Mouse (Mus musculus) intestine, embryonic 15.5 days (tissue): ENCODE data around the gene Tmtc3. TPM values are rescaled to one million over a fixed set of nuclear protein-coding genes. Genes with fewer than 3 reads are reported as not detected.
"Not testable (repeated sequence)": the region's sequence is repeated elsewhere in the genome, so short reads cannot be mapped to it uniquely, and the experiment has no call there.

Experiments
- ATAC-seq: fragments of 200-750 bp; cut with Nextera tagmentation; 2 replicates; pipeline ENCODE4 v1.8.0; 2017; ENCODE audit warnings: moderate TSS enrichment, moderate library complexity
- H3K27ac ChIP-seq: fragments of 300-500 bp; sonication (generic); 2 replicates; pipeline ENCODE4 v1.5.1; 2015; ENCODE audit warnings: mild to moderate bottlenecking, inconsistent platforms
- H3K27me3 ChIP-seq: fragments of 300-500 bp; sonication (generic); replicated peaks from 2 replicates; pipeline ENCODE4 v1.6.1; 2015; ENCODE audit warnings: inconsistent platforms
- H3K36me3 ChIP-seq: fragments of 300-500 bp; sonication (generic); 2 replicates; pipeline ENCODE4 v1.6.1; 2015; ENCODE audit warnings: inconsistent platforms
- H3K4me1 ChIP-seq: fragments of 300-500 bp; sonication (generic); replicated peaks from 2 replicates; pipeline ENCODE4 v1.6.1; 2015; ENCODE audit warnings: inconsistent platforms
- H3K4me2 ChIP-seq: fragments of 300-500 bp; sonication (generic); replicated peaks from 2 replicates; pipeline ENCODE4 v1.6.1; 2015; ENCODE audit warnings: mild to moderate bottlenecking, inconsistent platforms
- H3K4me3 ChIP-seq: fragments of 300-500 bp; sonication (generic); replicated peaks from 2 replicates; pipeline ENCODE4 v1.5.1; 2015; ENCODE audit warnings: inconsistent platforms
- H3K9ac ChIP-seq: fragments of 300-500 bp; sonication (generic); 2 replicates; pipeline ENCODE4 v1.6.1; 2015; ENCODE audit warnings: inconsistent platforms
- H3K9me3 ChIP-seq: fragments of 300-500 bp; sonication (generic); 2 replicates; pipeline ENCODE4 v1.6.1; 2016; ENCODE audit warnings: inconsistent platforms
- WGBS: fragments of 180-500 bp; shearing (Covaris S2); methylation state at CpG from one replicate; pipeline ENCODE4 v1.1.7; 2015; 5-methylcytosine and 5-hydroxymethylcytosine counted together
- polyA plus RNA-seq: library from polyadenylated mRNA; unstranded; fragments of >200 nt; fragmentation: Nextera tagmentation; extraction: Ambion mirVana; gene quantifications from 2 replicates; pipeline ENCODE4 v1.2.1, GENCODE M21; 2015

Tmtc3 gene
- polyA plus RNA-seq, 1 experiment from 2014 or later = 16.6 TPM

GRCm38 (mm10) chr10:100427592-100427991 is 59.6 kb downstream of the Tmtc3 start:
- WGBS = 75% methylated on average over 2 of the region's 2 CpGs
- Histone ChIP-seq H3K36me3 (no peaks in the 10 kb centered on the region), H3K9me3 (no peaks in the 10 kb centered on the region), H3K4me2 (no peak overlapping the region), H3K27me3 (no peaks in the 10 kb centered on the region), H3K9ac (no peak overlapping the region), H3K4me3 (no peak overlapping the region), H3K27ac (no peak overlapping the region), H3K4me1 (no peaks in the 10 kb centered on the region)
- ATAC-seq = no peak

DNA sequence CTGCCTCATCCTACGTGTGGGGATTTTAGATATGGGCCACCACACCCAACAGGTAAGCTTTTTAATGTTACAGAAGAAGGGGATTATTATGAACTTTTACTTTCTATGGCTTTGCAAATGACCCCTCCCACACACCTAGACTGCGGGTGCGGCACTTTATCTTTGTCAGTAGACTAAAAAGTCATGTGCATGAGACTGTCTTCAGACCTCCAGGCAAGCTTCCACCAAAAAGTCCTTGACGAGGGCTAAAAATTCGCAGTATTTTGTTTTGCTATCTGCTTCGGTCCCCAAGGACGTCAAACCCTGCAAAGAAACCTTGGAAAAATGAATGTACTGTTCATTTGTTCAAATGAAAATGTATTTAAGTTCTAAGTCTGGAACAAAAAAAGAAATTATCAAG is 71.6 kb downstream of the Tmtc3 start:
- 85% methylated on average over 7 of the region's 7 CpGs for WGBS

GRCm38 (mm10) chr10:100402301-100402700 is 84.8 kb downstream of the Tmtc3 start:
- not testable (repeated sequence) for ATAC-seq, H3K27me3 ChIP-seq, H3K9ac ChIP-seq, H3K9me3 ChIP-seq, H3K4me1 ChIP-seq, H3K4me2 ChIP-seq, H3K36me3 ChIP-seq, H3K4me3 ChIP-seq, H3K27ac ChIP-seq
- 85% methylated on average over 6 of the region's 6 CpGs for WGBS

More for the DNA sequence above, 71.6 kb downstream of the Tmtc3 start:
- no peak overlapping the region for H3K9ac ChIP-seq
- no peaks in the 10 kb centered on the region for H3K4me1 ChIP-seq
- H3K4me2 ChIP-seq = no peak overlapping the region
- no peak overlapping the region for H3K27ac ChIP-seq
- H3K36me3 ChIP-seq = no peaks in the 10 kb centered on the region
- no peak for ATAC-seq
- no peaks in the 10 kb centered on the region for H3K27me3 ChIP-seq
- H3K9me3 ChIP-seq = no peaks in the 10 kb centered on the region
- no peak overlapping the region for H3K4me3 ChIP-seq

Other genes with a start within 250 kb of the Tmtc3 start
- not detected in 2 replicates for gene Gm4301, start 151.7 kb downstream of the Tmtc3 start, polyA plus RNA-seq
- gene Gm4302, start 146.5 kb downstream of the Tmtc3 start, polyA plus RNA-seq = not detected in 2 replicates
- gene Gm4303, start 141.4 kb downstream of the Tmtc3 start, polyA plus RNA-seq = not detected in 2 replicates
- not detected in 2 replicates for gene Gm4305, start 136.3 kb downstream of the Tmtc3 start, polyA plus RNA-seq
- gene Gm4307, start 126.0 kb downstream of the Tmtc3 start, polyA plus RNA-seq = not detected in 2 replicates
- not detected in 2 replicates for gene Gm4312, start 104.8 kb downstream of the Tmtc3 start, polyA plus RNA-seq
- gene Cep290, start 208 bp upstream of the Tmtc3 start, polyA plus RNA-seq = 3.7 and 3.8 TPM in 2 replicates
- gene 4930430F08Rik, start 103.1 kb upstream of the Tmtc3 start, polyA plus RNA-seq = 6.4 and 6.8 TPM in 2 replicates
- gene 1700017N19Rik, start 103.1 kb upstream of the Tmtc3 start, polyA plus RNA-seq = not detected in 2 replicates